Mouse (Mus musculus): ENCODE results near the gene Dusp3.

The Dusp3 gene

GRCm38 (mm10) chr11:101943055-101943454 is 43.8 kb downstream of the Dusp3 start:
- DNase-seq (ENCODE audit: inconsistent age in 2 of 2, low spot score in 1 of 2), result no peak

GRCm38 (mm10) chr11:101937108-101937507 is 49.7 kb downstream of the Dusp3 start:
- peak; percentile 38 to 63 for DNase-seq (ENCODE audit: inconsistent age in 2 of 2, low spot score in 1 of 2)

- no peak for DNase-seq (ENCODE audit: inconsistent age in 2 of 2, low spot score in 1 of 2)
These were observed 50.4 kb downstream of the Dusp3 start for GRCm38 (mm10) chr11:101936421-101936820.

GRCm38 (mm10) chr11:101935743-101936142 is 51.1 kb downstream of the Dusp3 start:
- DNase-seq (ENCODE audit: inconsistent age in 2 of 2, low spot score in 1 of 2), result no peak

GRCm38 (mm10) chr11:101931978-101932377 is 54.8 kb downstream of the Dusp3 start:
- no peak for DNase-seq (ENCODE audit: inconsistent age in 2 of 2, low spot score in 1 of 2)

- DNase-seq (ENCODE audit: inconsistent age in 2 of 2, low spot score in 1 of 2), result peak; percentile 92 to 95
These were observed 58.6 kb downstream of the Dusp3 start for GRCm38 (mm10) chr11:101928030-101928762.

GRCm38 (mm10) chr11:101926951-101927589 is 59.7 kb downstream of the Dusp3 start:
- DNase-seq (ENCODE audit: inconsistent age in 2 of 2, low spot score in 1 of 2), result peak in 1 of 2 experiments; percentile 56

- no peak for DNase-seq (ENCODE audit: inconsistent age in 2 of 2, low spot score in 1 of 2)
These were observed 61.2 kb downstream of the Dusp3 start for GRCm38 (mm10) chr11:101925636-101926035.

GRCm38 (mm10) chr11:101924441-101924976 is 62.3 kb downstream of the Dusp3 start:
- no peak for DNase-seq (ENCODE audit: inconsistent age in 2 of 2, low spot score in 1 of 2)

GRCm38 (mm10) chr11:101923988-101924387 is 62.8 kb downstream of the Dusp3 start:
- no peak for DNase-seq (ENCODE audit: inconsistent age in 2 of 2, low spot score in 1 of 2)

- no peak for DNase-seq (ENCODE audit: inconsistent age in 2 of 2, low spot score in 1 of 2)
These were observed 65.4 kb downstream of the Dusp3 start for GRCm38 (mm10) chr11:101921361-101921952.

All from adrenal gland, adult (tissue).